Mouse (Mus musculus): Measurements from ENCODE around the gene Abhd8.
A peak's percentile ranks its signal among the peaks of the same experiment; 100 is the strongest.
"Not testable (repeated sequence)": the region's sequence is repeated elsewhere in the genome, so short reads cannot be mapped to it uniquely, and the experiment has no call there.

Gene Abhd8

DNA sequence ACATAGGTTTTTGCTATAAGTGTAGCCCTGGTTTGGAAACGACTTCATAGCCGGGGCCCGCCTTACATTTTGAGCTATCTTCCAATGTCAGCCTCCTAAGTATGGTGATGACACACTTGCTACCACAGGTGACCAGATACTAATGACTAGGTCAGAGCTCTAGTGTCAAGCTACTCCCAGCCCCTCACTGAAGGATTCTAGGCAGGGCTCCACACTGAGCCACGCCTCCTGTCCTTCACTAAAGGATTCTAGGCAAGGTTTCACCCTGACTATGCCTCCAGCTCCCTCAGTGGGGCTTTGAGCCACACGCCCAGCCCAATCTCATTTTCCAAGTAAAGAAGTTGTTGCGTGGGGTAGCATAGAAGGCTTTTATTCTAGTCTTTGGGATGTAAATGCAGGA, 2.7 kb downstream of the Abhd8 start:
- DNase-seq (ENCODE audit: low spot score in 2 of 2): no peak

DNA sequence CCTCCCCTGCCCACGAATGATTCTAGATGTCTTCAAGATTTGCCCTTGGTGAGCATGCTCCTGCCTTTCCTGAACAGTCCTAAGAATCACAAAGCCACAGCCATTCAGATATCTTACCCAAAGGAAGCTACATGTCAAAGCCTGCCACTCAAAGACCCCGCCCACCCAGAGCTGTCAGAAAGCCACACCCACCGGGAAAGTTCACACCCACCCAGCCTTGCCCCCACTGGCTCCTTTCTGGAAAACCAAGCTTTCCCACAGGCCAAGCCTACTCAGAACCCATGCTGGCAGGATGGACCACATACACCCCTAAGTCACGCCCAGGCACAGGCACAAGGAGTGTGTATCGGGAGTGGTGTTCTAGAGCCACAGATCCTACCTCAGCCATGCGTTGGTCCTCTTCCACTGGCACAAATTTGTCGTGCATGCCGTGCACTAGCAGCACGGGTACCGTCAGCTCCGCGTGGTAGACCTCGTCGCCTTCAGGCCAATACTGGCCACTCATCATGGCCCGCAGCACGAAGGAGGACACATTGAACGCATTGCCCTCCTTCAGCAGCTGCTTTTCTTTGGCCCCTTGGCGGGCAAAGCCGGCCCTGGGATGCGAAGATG, 5.7 kb downstream of the Abhd8 start:
- DNase-seq (ENCODE audit: low spot score in 2 of 2): peak in 1 of 2 experiments; percentile 58

DNA sequence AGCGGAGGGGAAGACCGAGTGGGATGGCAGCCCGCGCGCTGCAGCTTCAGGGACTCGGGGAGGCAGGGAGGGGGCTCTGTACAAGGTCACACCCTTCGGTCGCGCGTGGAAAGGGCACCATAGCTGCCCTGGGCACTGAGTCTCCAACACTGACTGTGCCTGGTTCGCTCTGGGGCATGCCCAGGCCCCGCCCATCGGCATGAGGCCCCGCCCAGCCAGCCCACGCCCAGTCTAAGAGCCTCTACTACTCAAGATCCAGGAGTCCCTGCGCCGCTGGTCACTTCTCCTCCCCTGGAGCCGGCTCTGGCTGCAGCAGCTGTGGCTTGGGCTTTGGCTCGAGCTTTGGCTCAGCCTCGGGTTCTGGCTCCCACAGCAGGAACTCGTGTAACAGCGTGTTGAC, 6.5 kb downstream of the Abhd8 start:
- DNase-seq (ENCODE audit: low spot score in 2 of 2): peak in 1 of 2 experiments; percentile 55

DNA sequence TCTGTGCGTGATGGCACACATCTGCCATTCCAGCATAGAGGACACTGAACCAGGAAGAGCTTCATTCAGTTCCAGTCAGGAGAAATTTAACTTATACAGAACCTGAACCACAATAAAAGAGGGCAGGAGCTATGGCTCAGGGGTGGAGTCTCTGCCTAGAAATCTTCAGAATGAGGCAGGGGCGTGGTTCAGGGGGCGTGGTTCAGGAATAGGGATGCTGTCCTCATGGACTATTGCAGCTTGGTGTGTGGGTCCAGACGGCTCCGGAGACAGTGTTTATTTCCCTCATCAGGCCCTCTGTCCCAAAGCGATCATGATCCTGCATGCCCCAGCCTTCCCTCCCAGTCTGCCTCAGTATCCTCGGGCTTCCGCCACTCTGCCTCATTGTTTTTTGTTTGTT, 8.8 kb downstream of the Abhd8 start:
- DNase-seq (ENCODE audit: low spot score in 2 of 2): peak in 1 of 2 experiments; percentile 53

DNA sequence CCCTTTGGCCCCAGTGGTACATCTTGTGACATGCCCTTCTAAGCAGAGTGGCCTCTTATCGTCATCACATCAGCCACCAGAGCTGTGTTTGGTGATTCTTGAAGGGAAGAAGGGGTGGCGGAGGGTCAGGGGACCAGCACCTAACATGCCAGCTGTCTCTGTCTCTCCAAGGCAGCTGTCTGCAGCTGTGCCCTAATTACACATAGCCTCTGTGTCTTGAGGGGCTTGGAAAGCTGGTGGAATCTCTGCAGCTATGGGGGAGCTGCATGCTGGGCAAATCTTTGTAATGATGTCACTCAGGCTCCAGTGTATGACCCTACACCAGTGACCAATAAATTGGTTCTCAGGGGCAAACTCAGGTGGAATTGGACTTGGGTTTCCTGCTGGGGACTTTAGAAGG, 10.8 kb downstream of the Abhd8 start:
- no peak for DNase-seq (ENCODE audit: low spot score in 2 of 2)

DNA sequence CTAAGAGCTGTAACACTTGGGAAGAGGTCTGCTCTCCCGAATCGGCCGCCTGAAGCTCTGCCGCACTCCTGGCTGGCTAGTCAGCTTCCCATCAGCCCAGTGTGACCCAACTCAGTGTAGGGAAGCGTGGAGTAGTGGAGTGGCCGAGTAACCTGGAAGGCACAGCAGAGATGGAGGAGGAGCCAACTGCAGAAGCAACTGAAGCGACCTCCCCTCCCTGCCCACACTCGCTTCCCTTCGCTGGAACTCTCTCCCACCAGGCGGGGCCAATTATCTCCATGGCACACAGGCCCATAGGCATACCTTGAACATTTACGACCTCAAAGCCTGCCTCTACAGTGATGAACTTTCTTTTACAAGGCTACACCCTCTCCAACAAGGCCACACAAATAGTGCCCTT, 11.7 kb downstream of the Abhd8 start:
- no peak for DNase-seq (ENCODE audit: low spot score in 2 of 2)

DNA sequence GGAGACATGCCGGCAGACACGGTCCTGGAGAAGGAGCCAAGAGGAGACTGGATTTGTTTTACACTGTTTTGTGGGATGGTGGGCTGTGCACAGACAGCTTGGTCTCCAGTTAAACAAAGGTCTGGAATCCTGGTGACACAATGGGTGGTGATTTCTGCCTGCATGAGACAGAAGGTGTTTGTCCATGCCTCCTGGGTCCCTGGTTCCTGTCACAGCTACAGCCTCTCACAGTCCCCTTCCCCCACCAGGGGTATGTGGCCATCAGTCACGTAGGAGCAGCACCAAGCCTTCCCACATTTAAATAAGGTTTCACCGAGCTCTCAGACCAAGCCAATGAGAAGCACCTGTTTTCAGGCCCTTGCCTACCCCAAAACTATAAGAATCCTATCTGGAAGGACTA, 12.1 kb downstream of the Abhd8 start:
- DNase-seq (ENCODE audit: low spot score in 2 of 2): no peak

DNA sequence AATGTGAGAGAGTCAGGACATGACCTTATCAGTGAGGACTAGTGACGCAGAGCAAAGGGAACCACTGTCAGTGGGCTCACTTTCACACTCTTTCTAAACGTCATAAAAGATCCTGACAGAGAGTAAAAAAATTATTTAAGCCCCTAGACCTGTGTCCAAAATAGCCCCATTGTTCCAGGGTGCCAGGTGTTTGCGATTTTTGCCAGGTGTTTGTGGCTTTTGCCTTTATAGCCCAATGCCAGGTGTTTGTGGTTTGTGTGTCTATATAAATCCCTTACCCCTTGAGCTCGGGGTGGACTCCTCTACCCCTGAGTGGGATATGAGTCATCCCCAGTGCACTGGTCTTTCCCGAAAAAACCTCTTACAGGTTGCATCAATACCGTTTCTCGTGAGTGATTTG, 18.4 kb downstream of the Abhd8 start:
- DNase-seq (ENCODE audit: low spot score in 2 of 2): no peak

DNA sequence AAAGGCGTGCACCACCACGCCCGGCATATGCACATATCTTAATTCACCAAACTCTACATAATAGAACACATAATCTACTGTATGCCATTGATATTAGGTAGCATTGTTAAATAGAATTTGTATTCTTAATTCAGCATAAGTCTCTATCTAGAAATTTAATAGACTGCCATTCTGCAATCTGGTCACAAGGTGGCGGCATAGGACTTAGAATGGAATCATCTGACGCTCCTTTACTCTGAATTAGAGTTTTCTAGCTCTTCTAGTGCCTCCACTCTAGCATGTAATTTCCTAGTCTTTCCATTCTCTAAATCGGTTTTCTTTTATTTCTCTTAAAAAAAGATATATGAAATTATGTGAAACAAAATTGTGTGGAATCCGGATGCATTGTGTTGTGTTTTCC, 22.1 kb downstream of the Abhd8 start:
- no peak for DNase-seq (ENCODE audit: low spot score in 2 of 2)

DNA sequence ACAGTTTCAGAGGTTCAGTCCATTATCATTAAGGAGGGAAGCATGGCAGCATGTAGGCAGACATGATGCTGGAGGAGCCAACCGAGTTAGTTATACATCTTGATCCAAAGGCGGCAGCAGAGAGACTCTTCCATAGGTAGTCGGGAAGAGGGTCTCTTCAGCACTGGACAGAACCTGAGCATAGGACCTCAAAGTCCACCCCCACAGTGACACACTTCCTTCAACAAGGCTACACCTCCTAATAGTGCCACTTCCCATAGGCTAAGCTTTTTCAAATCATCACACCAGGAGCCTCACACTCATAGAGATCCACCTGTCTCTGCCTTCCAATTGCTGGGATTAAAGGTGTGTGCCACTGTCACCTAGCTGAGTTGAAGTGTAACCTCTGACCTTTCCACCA, 26.4 kb downstream of the Abhd8 start:
- DNase-seq (ENCODE audit: low spot score in 2 of 2): no peak

DNA sequence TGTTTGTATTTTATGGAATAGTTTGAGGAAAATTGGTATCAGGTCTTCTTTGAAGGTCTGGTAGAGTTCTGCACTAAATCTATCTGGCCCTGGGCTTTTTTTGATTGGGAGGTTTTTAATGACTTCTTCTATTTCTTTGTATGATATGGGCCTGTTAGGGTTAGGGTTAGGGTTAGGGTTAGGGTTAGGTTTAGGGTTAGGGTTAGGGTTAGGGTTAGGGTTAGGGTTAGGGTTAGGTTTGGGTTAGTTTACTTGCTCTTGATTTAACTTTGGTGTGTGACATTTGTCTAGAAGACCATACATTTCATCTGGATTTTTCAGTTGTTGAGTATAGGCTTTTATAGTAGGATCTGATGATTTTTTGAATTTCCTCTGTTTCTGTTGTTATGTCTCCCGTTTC, 30.5 kb downstream of the Abhd8 start:
- not testable (repeated sequence) for DNase-seq (ENCODE audit: low spot score in 2 of 2)

DNA sequence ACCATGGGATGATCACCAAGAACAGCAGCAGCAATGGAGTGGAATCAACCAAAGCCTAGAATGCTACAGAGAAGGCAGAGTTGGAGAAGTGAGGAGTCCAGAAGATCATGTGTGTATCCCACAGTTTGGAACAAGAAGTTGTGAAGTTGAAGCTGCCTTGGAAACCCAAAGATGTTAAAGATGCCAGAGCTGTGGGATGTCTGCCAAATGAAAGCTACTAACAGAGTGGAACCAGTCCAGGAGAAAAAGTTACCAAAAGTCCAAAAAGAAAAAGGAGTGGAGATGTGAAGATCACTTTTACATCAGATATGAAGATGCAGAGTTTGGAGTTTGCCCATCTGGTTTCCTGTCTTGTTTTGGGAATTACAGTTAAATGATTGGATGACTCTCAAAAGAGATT, 41.3 kb downstream of the Abhd8 start:
- no peak for DNase-seq (ENCODE audit: low spot score in 2 of 2)

DNA sequence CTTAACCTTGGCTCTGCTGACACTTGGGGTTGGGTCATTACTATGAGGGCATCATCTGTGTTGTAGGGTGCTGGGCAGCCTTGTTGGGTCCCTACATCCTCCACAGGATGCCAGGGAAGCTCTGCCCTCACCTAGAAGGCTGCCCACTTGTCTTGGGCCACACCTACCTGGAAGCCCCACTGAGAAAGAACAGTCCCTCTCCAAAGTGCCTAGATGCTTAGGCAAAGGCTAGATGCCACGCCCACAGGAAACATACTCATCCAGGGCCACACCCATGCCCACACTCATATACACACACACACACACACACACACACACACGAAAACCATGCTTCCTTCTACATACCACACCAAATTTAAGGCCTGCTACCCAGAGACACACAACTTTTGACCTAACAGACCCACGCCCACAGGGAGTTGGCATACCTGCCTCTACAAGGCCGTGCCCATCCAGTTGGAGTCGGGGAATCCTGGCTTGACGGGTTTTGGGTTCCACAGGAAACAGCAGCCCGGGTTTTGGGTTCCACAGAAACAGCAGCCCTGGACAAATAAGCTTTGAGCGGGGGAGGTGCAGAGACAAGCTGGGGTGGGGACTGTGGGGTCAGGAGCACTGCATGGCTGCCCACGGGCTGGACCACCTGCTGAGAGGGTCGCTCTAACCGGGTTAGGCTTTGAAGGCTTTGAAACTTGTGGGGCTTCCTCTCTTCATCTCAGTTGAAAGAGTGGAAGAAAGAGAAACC, 51.8 kb downstream of the Abhd8 start:
- DNase-seq (ENCODE audit: low spot score in 2 of 2): no peak

DNA sequence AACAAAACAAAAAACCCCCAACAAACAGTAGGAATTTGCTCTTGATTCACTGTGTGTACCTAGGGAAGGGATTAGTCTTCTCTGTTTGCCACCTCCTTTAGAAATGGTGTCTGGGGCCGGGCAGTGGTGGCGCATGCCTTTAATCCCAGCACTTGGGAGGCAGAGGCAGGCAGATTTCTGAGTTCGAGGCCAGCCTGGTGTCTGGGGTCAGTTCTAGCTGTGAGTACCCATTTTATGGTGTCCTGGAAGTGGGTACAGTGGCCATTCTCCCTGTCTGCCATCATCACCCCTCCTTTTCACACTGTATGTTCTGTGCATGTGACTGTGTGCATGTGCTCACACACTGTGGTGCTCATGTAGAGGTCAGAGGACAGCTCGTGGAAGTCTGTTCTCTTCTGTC, 55.2 kb downstream of the Abhd8 start:
- no peak for DNase-seq (ENCODE audit: low spot score in 2 of 2)

DNA sequence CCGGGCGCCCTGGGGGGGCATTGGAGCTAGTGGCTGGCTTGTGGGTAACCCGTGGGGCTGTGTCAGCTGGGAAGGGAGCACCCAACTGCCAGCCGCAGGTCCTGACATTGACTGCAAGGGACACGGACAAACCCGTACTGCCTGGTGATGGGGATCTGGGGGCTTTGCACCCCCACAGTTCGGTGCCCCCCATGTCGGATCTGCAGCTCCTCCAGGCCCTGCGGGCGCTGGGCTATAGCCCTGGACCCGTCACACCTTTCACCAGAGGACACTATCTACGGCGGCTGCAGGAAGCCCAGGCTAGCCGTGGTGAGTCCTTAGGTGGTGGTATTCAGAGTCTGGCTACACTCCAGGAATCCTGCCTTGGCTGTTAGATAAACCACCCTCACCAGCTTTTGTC, 56.0 kb downstream of the Abhd8 start:
- DNase-seq (ENCODE audit: low spot score in 2 of 2): peak in 1 of 2 experiments; percentile 17

Data from urinary bladder, postnatal 4 days (tissue).